Comparison of ENCODE assay signal across 29 mouse cellular contexts in genomic region chr9:108746876-108747499, GRCm38 (mm10). TPM values are rescaled to one million over a fixed set of nuclear protein-coding genes. Genes with fewer than 3 reads are reported as not detected.
A peak's percentile ranks its signal among the peaks of the same experiment; 100 is the strongest.
DNase-seq lines count a peak whose midpoint lies in the region; ATAC-seq lines count a peak whose summit lies in the region.
"Had no signal": no experiment of that assay in that cellular context is flagged by ENCODE, and none has a peak within 500 bp of the region (broad histone marks: within the 10 kb centered on the region; RNA-seq: fewer than 3 reads in every experiment).

No protein-coding gene starts in this region.

- no peak for ATAC-seq in heart, embryonic 12.5 days (ENCODE audit: insufficient number of reproducible peaks, low FRiP score)
- no peak for ATAC-seq in liver, embryonic 11.5 days (replicated peaks; ENCODE audit: low FRiP score)
- ATAC-seq in intestine, embryonic 16.5 days, result peak; percentile 40
- ATAC-seq in liver, embryonic 16.5 days (ENCODE audit: low read depth), result no peak
- ATAC-seq: forebrain, embryonic 14.5 days; midbrain, embryonic 16.5 days had no signal

- no peak overlapping the region for H3K9ac ChIP-seq in heart, embryonic 12.5 days
- H3K9ac ChIP-seq in liver, embryonic 11.5 days (ENCODE audit: low read depth, low read length), result 0 out of 2 replicates have a peak overlapping the region, but pooled peaks have one; percentile 12
- no peak overlapping the region for H3K9ac ChIP-seq in intestine, embryonic 16.5 days (ENCODE audit: low read depth, low read length)
- no peak overlapping the region for H3K9ac ChIP-seq in liver, embryonic 16.5 days (ENCODE audit: low read depth, low read length)
- H3K9ac ChIP-seq: embryonic facial prominence, embryonic 12.5 days; heart, embryonic 15.5 days; hindbrain, embryonic 13.5 days; limb, embryonic 12.5 days had no signal

- H3K4me3 ChIP-seq in heart, embryonic 12.5 days, result no peak overlapping the region
- no peak overlapping the region for H3K4me3 ChIP-seq in liver, embryonic 11.5 days (ENCODE audit: low read depth, low read length)
- H3K4me3 ChIP-seq in intestine, embryonic 16.5 days (ENCODE audit: low read length), result no peak overlapping the region
- H3K4me3 ChIP-seq in liver, embryonic 16.5 days (ENCODE audit: low read depth, low read length), result no peak overlapping the region
- H3K4me3 ChIP-seq: embryonic facial prominence, embryonic 12.5 days; heart, adult 2 months; heart, embryonic 15.5 days; hindbrain, embryonic 13.5 days; limb, embryonic 12.5 days had no signal

- peak; percentile 85 for DNase-seq in heart, adult 11 months
- DNase-seq in liver, embryonic 11.5 days (ENCODE audit: low spot score), result no peak
- DNase-seq in liver, result no peak
- no peak for DNase-seq in gastrocnemius, postnatal 4 days (ENCODE audit: low spot score in 2 of 2)
- DNase-seq in retina, postnatal 1 day, result no peak
- DNase-seq: adrenal gland, postnatal 10 days; cerebellum, adult 11-12 months; cerebellum, adult 9-11 months; embryo, embryonic 11 days; gastrocnemius, postnatal 25 days; heart, adult 2 months; kidney, adult 8-10 months; kidney, postnatal 10 days; lung, adult 18-20 months; lung, postnatal 10 days; right cerebral cortex, adult 18-20 months; spleen, adult 18-20 months; thymus, adult 18-20 months; thymus, postnatal 25 days had no signal

- H3K36me3 ChIP-seq in heart, embryonic 12.5 days, result peaks cover 52% of the 10 kb centered on the region
- H3K36me3 ChIP-seq in liver, embryonic 11.5 days (ENCODE audit: control insufficient read depth, insufficient read depth, low read length), result peaks cover 5% of the 10 kb centered on the region; the same call in 1 of the 2 replicates
- peaks cover 16% of the 10 kb centered on the region for H3K36me3 ChIP-seq in intestine, embryonic 16.5 days (ENCODE audit: control insufficient read depth, insufficient read depth, low read length)
- H3K36me3 ChIP-seq in liver, embryonic 16.5 days (ENCODE audit: control insufficient read depth, insufficient read depth), result peaks cover 8% of the 10 kb centered on the region

- H3K4me1 ChIP-seq in heart, embryonic 12.5 days (replicated peaks), result peaks cover 25% of the 10 kb centered on the region
- peaks cover 14% of the 10 kb centered on the region for H3K4me1 ChIP-seq in liver, embryonic 11.5 days (replicated peaks; ENCODE audit: control insufficient read depth, insufficient read depth, low read length)
- H3K4me1 ChIP-seq in intestine, embryonic 16.5 days (ENCODE audit: control insufficient read depth, insufficient read depth, low read length), result no peaks in the 10 kb centered on the region
- H3K4me1 ChIP-seq in liver, embryonic 16.5 days (ENCODE audit: control insufficient read depth, low read depth, low read length), result peaks cover 11% of the 10 kb centered on the region
- H3K4me1 ChIP-seq: embryonic facial prominence, embryonic 12.5 days; hindbrain, embryonic 13.5 days; limb, embryonic 12.5 days had no signal

- H3K27ac ChIP-seq in heart, embryonic 12.5 days (ENCODE audit: poor library complexity, severe bottlenecking), result no peak overlapping the region; the same call in 1 of the 2 replicates
- peak overlapping the region; percentile 41; the same call in 1 of the 2 replicates for H3K27ac ChIP-seq in liver, embryonic 11.5 days (ENCODE audit: low read depth, low read length)
- H3K27ac ChIP-seq in intestine, embryonic 16.5 days (ENCODE audit: low read length), result no peak overlapping the region
- H3K27ac ChIP-seq in liver, embryonic 16.5 days (ENCODE audit: low read length), result peak overlapping the region; percentile 56
- H3K27ac ChIP-seq: embryonic facial prominence, embryonic 12.5 days; heart, adult 2 months; heart, embryonic 15.5 days; hindbrain, embryonic 13.5 days; limb, embryonic 12.5 days had no signal

- H3K27me3 ChIP-seq in heart, embryonic 12.5 days (replicated peaks), result no peaks in the 10 kb centered on the region
- no peaks in the 10 kb centered on the region for H3K27me3 ChIP-seq in liver, embryonic 11.5 days (replicated peaks; ENCODE audit: control insufficient read depth, insufficient read depth, low read length)
- no peaks in the 10 kb centered on the region for H3K27me3 ChIP-seq in intestine, embryonic 16.5 days (replicated peaks; ENCODE audit: control insufficient read depth, insufficient read depth, low read length)
- no peaks in the 10 kb centered on the region for H3K27me3 ChIP-seq in liver, embryonic 16.5 days (ENCODE audit: control insufficient read depth, insufficient read depth, low read depth, low read length)
- H3K27me3 ChIP-seq: CH12.LX; embryonic facial prominence, embryonic 12.5 days; heart, embryonic 15.5 days; hindbrain, embryonic 13.5 days; limb, embryonic 12.5 days had no signal

- H3K9me3 ChIP-seq in heart, embryonic 12.5 days (replicated peaks), result no peaks in the 10 kb centered on the region
- no peaks in the 10 kb centered on the region for H3K9me3 ChIP-seq in liver, embryonic 11.5 days (ENCODE audit: control insufficient read depth, low read length)
- no peaks in the 10 kb centered on the region for H3K9me3 ChIP-seq in intestine, embryonic 16.5 days (ENCODE audit: control insufficient read depth, low read length)
- no peaks in the 10 kb centered on the region for H3K9me3 ChIP-seq in liver, embryonic 16.5 days (replicated peaks; ENCODE audit: control insufficient read depth, low read length)
- H3K9me3 ChIP-seq: embryonic facial prominence, embryonic 12.5 days; heart, embryonic 15.5 days; hindbrain, embryonic 13.5 days; limb, embryonic 12.5 days had no signal

- 75% methylated on average over 14 of the region's 14 CpGs for WGBS in heart, embryonic 12.5 days
- WGBS in liver, embryonic 11.5 days, result 85% methylated on average over 14 of the region's 14 CpGs
- WGBS in intestine, embryonic 16.5 days, result 79% methylated on average over 14 of the region's 14 CpGs
- WGBS in liver, embryonic 16.5 days (ENCODE audit: insufficient replicate concordance), result 78% methylated on average over 14 of the region's 14 CpGs

- H3K4me2 ChIP-seq in heart, embryonic 12.5 days, result no peak overlapping the region
- no peak overlapping the region for H3K4me2 ChIP-seq in liver, embryonic 11.5 days
- no peak overlapping the region for H3K4me2 ChIP-seq in intestine, embryonic 16.5 days (ENCODE audit: low read depth, low read length)
- no peak overlapping the region for H3K4me2 ChIP-seq in liver, embryonic 16.5 days (ENCODE audit: low read depth, low read length)
- H3K4me2 ChIP-seq: embryonic facial prominence, embryonic 12.5 days; heart, embryonic 15.5 days; hindbrain, embryonic 13.5 days; limb, embryonic 12.5 days had no signal

RNA-seq across cellular contexts. Expression of gene Ip6k2, which starts 36.6 kb away (rescaled TPM):
- polyA plus RNA-seq in heart, embryonic 12.5 days (2016; fragmentation: Nextera tagmentation; extraction: Ambion mirVana), result 45.1 and 47.7 TPM in 2 replicates
- 31.8 and 37.5 TPM in 2 replicates for polyA plus RNA-seq in liver, embryonic 11.5 days (2014; fragmentation: Nextera tagmentation; extraction: Ambion mirVana)
- polyA plus RNA-seq in intestine, embryonic 16.5 days (2015; fragmentation: Nextera tagmentation; extraction: Ambion mirVana), result 57.2 and 59.4 TPM in 2 replicates
- polyA plus RNA-seq in liver, embryonic 16.5 days (2015; fragmentation: Nextera tagmentation; extraction: Ambion mirVana), result 12.4 and 13.6 TPM in 2 replicates
- 10 to 100 TPM; 43.7 to 44.3 TPM for total RNA-seq in gastrocnemius, postnatal 4 days (2021)

RNA-seq across cellular contexts. Expression of gene Prkar2a, which starts 57.9 kb away (rescaled TPM):
- 41.8 and 44.0 TPM in 2 replicates for polyA plus RNA-seq in heart, embryonic 12.5 days (2016; fragmentation: Nextera tagmentation; extraction: Ambion mirVana)
- polyA plus RNA-seq in liver, embryonic 11.5 days (2014; fragmentation: Nextera tagmentation; extraction: Ambion mirVana), result 23.8 and 26.2 TPM in 2 replicates
- polyA plus RNA-seq in intestine, embryonic 16.5 days (2015; fragmentation: Nextera tagmentation; extraction: Ambion mirVana), result 32.8 and 36.9 TPM in 2 replicates
- 6.6 and 8.8 TPM in 2 replicates for polyA plus RNA-seq in liver, embryonic 16.5 days (2015; fragmentation: Nextera tagmentation; extraction: Ambion mirVana)
- 100 to 1,000 TPM; 103 to 104 TPM for total RNA-seq in gastrocnemius, postnatal 4 days (2021)

Comparison
In these comparisons a context has a peak if more than half of its experiments do, and no peak if none do; other contexts are left out.
1. H3K27ac ChIP-seq: peak in liver, embryonic 11.5 days (single experiment) and liver, embryonic 16.5 days (single experiment); none in heart, embryonic 12.5 days (single experiment) and intestine, embryonic 16.5 days (single experiment).